Mouse (Mus musculus): ENCODE measurements around the gene Cnnm4. TPM values are rescaled to one million over a fixed set of nuclear protein-coding genes. Genes with fewer than 3 reads are reported as not detected.
A peak's percentile ranks its signal among the peaks of the same experiment; 100 is the strongest.

Cnnm4 gene
- polyA plus RNA-seq, 1 experiment from 2014 or later: 11.4 TPM

DNA sequence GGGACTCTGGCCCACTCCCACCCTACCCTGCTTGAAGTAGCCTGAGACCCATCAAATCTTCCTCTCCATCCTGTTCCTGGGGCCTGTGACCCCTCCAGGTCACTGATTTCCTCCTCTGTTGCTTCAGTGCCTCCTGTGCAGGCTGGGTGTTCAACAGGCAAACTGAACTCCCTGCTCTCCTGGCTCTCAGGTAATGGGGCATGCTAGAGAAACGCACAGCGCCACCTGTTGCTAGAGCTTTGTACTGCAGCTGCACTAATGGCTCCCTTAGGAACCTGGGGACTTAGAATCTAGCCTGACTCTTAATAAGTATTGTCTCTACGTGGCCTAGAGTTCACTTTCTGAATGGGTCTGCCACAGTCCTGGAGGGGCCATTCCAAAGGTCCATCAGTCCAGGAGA is 29.8 kb downstream of the Cnnm4 start:
- Histone ChIP-seq H3K9ac (ENCODE audit: low read depth, low read length) (no peak overlapping the region), H3K27ac (ENCODE audit: low read depth, low read length) (no peak overlapping the region), H3K4me2 (ENCODE audit: low read length) (no peak overlapping the region), H3K4me3 (ENCODE audit: low read length) (no peak overlapping the region), H3K4me1 (ENCODE audit: control insufficient read depth, insufficient read depth, low read depth, low read length) (no peaks in the 10 kb centered on the region), H3K27me3 (replicated peaks; ENCODE audit: control insufficient read depth, insufficient read depth, low read length) (no peaks in the 10 kb centered on the region), H3K36me3 (ENCODE audit: control insufficient read depth, insufficient read depth, low read length) (0 out of 2 replicates have a peak, but pooled peaks cover 2% of the 10 kb centered on the region), H3K9me3 (ENCODE audit: control insufficient read depth, low read length) (no peaks in the 10 kb centered on the region)
- ATAC-seq: peak; percentile 18; the same call in 1 of the 2 replicates
- 7% methylated on average over 3 of the region's 3 CpGs for WGBS

- Histone ChIP-seq H3K4me3 (ENCODE audit: low read length) (no peak overlapping the region), H3K4me1 (ENCODE audit: control insufficient read depth, insufficient read depth, low read depth, low read length) (peaks cover 3% of the 10 kb centered on the region), H3K9ac (ENCODE audit: low read depth, low read length) (no peak overlapping the region), H3K9me3 (ENCODE audit: control insufficient read depth, low read length) (no peaks in the 10 kb centered on the region), H3K27ac (ENCODE audit: low read depth, low read length) (no peak overlapping the region), H3K36me3 (ENCODE audit: control insufficient read depth, insufficient read depth, low read length) (0 out of 2 replicates have a peak, but pooled peaks cover 3% of the 10 kb centered on the region), H3K4me2 (ENCODE audit: low read length) (no peak overlapping the region), H3K27me3 (replicated peaks; ENCODE audit: control insufficient read depth, insufficient read depth, low read length) (no peaks in the 10 kb centered on the region)
- ATAC-seq: no peak
- 81% methylated on average over 5 of the region's 5 CpGs for WGBS
Measured at GRCm38 (mm10) chr1:36508238-36508637, 36.8 kb downstream of the Cnnm4 start.

GRCm38 (mm10) chr1:36511289-36512021 is 40.0 kb downstream of the Cnnm4 start, which contains the start of gene Cnnm3:
TSS of gene Cnnm3 (plus strand) at chr1:36511867.
- H3K9me3 ChIP-seq (ENCODE audit: control insufficient read depth, low read length): no peaks in the 10 kb centered on the region
- H3K4me3 ChIP-seq (ENCODE audit: low read length): peak within 1 kb of the TSS; percentile 84
- 1% methylated on average over 40 of the region's 51 CpGs for WGBS
- peak within 1 kb of the TSS; percentile 88 for H3K9ac ChIP-seq (ENCODE audit: low read depth, low read length)
- H3K27me3 ChIP-seq (replicated peaks; ENCODE audit: control insufficient read depth, insufficient read depth, low read length): no peaks in the 10 kb centered on the region
- H3K4me1 ChIP-seq (ENCODE audit: control insufficient read depth, insufficient read depth, low read depth, low read length): peaks cover 28% of the 10 kb centered on the region
- peak; percentile 98 for ATAC-seq
- H3K27ac ChIP-seq (ENCODE audit: low read depth, low read length): peak within 1 kb of the TSS; percentile 96
- H3K4me2 ChIP-seq (ENCODE audit: low read length): peak within 1 kb of the TSS; percentile 92
- H3K36me3 ChIP-seq (ENCODE audit: control insufficient read depth, insufficient read depth, low read length): peaks cover 3% of the 10 kb centered on the region; the same call in 1 of the 2 replicates

GRCm38 (mm10) chr1:36512089-36512965 is 40.9 kb downstream of the Cnnm4 start:
- no peaks in the 10 kb centered on the region for H3K9me3 ChIP-seq (ENCODE audit: control insufficient read depth, low read length)
- ATAC-seq: peak; percentile 76
- H3K9ac ChIP-seq (ENCODE audit: low read depth, low read length): peak overlapping the region; percentile 88
- H3K27me3 ChIP-seq (replicated peaks; ENCODE audit: control insufficient read depth, insufficient read depth, low read length): no peaks in the 10 kb centered on the region
- peak overlapping the region; percentile 96 for H3K27ac ChIP-seq (ENCODE audit: low read depth, low read length)
- WGBS: 1% methylated on average over 79 of the region's 126 CpGs
- peaks cover 3% of the 10 kb centered on the region; the same call in 1 of the 2 replicates for H3K36me3 ChIP-seq (ENCODE audit: control insufficient read depth, insufficient read depth, low read length)
- peaks cover 28% of the 10 kb centered on the region for H3K4me1 ChIP-seq (ENCODE audit: control insufficient read depth, insufficient read depth, low read depth, low read length)
- H3K4me3 ChIP-seq (ENCODE audit: low read length): peak overlapping the region; percentile 84
- peak overlapping the region; percentile 92 for H3K4me2 ChIP-seq (ENCODE audit: low read length)

- WGBS: 2% methylated on average over 16 of the region's 16 CpGs
- Histone ChIP-seq H3K4me2 (ENCODE audit: low read length) (peak overlapping the region; percentile 92), H3K36me3 (ENCODE audit: control insufficient read depth, insufficient read depth, low read length) (peaks cover 2% of the 10 kb centered on the region; the same call in 1 of the 2 replicates), H3K27me3 (replicated peaks; ENCODE audit: control insufficient read depth, insufficient read depth, low read length) (no peaks in the 10 kb centered on the region), H3K4me3 (ENCODE audit: low read length) (peak overlapping the region; percentile 84), H3K27ac (ENCODE audit: low read depth, low read length) (peak overlapping the region; percentile 96), H3K9ac (ENCODE audit: low read depth, low read length) (peak overlapping the region; percentile 88), H3K4me1 (ENCODE audit: control insufficient read depth, insufficient read depth, low read depth, low read length) (peaks cover 28% of the 10 kb centered on the region), H3K9me3 (ENCODE audit: control insufficient read depth, low read length) (no peaks in the 10 kb centered on the region)
- no peak for ATAC-seq
Measured at GRCm38 (mm10) chr1:36512966-36513280, 41.5 kb downstream of the Cnnm4 start.

DNA sequence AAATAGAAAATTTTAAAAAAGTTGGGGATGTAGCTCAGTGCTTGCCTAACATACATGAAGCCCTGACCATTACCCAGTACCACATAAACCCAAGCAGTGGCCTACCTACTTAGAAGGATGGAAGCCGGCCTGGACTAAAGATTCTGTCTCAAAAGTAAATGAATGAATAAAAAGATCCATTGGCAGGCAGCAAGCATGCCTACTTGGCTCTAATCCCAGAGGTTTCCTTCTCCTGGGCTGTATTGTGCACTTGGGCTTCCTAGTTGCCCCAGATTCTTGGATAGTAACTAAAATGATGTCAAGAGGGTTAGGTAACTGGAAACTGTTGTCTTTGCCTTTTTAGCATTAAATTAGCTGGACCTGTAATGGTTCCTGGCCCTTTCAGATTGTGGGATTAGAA is 41.9 kb downstream of the Cnnm4 start:
- peak overlapping the region; percentile 84 for H3K4me3 ChIP-seq (ENCODE audit: low read length)
- no peaks in the 10 kb centered on the region for H3K9me3 ChIP-seq (ENCODE audit: control insufficient read depth, low read length)
- WGBS: 0% methylated on average over 1 of the region's 1 CpGs
- no peak overlapping the region for H3K27ac ChIP-seq (ENCODE audit: low read depth, low read length)
- H3K9ac ChIP-seq (ENCODE audit: low read depth, low read length): peak overlapping the region; percentile 88; the same call in 1 of the 2 replicates
- ATAC-seq: no peak
- H3K27me3 ChIP-seq (replicated peaks; ENCODE audit: control insufficient read depth, insufficient read depth, low read length): no peaks in the 10 kb centered on the region
- H3K36me3 ChIP-seq (ENCODE audit: control insufficient read depth, insufficient read depth, low read length): peaks cover 2% of the 10 kb centered on the region; the same call in 1 of the 2 replicates
- peak overlapping the region; percentile 92 for H3K4me2 ChIP-seq (ENCODE audit: low read length)
- H3K4me1 ChIP-seq (ENCODE audit: control insufficient read depth, insufficient read depth, low read depth, low read length): peaks cover 28% of the 10 kb centered on the region

DNA sequence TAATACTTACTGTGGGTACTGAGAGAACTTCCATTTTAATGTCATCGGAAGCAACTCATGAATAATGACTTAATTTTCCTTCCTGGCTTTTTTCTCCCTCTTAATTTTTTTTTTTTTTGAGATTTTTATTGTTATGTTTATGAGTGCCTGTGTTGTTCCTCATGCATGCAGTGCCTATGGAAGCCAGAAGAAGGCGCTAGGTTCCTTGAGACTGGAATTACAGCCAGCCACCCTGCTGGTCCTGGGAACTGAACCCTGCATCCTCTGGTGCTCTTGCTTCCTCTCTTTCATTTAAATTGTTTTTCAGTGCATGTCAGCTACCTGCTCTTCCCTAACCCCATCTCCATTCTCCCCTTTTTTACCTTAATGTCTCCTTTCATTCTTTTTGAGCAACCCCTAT is 42.3 kb downstream of the Cnnm4 start:
- WGBS: 33% methylated on average over 2 of the region's 2 CpGs
- Histone ChIP-seq H3K27me3 (replicated peaks; ENCODE audit: control insufficient read depth, insufficient read depth, low read length) (no peaks in the 10 kb centered on the region), H3K4me2 (ENCODE audit: low read length) (peak overlapping the region; percentile 92), H3K27ac (ENCODE audit: low read depth, low read length) (no peak overlapping the region), H3K9ac (ENCODE audit: low read depth, low read length) (no peak overlapping the region), H3K4me1 (ENCODE audit: control insufficient read depth, insufficient read depth, low read depth, low read length) (peaks cover 28% of the 10 kb centered on the region), H3K4me3 (ENCODE audit: low read length) (peak overlapping the region; percentile 84), H3K36me3 (ENCODE audit: control insufficient read depth, insufficient read depth, low read length) (peaks cover 2% of the 10 kb centered on the region; the same call in 1 of the 2 replicates), H3K9me3 (ENCODE audit: control insufficient read depth, low read length) (no peaks in the 10 kb centered on the region)
- no peak for ATAC-seq

DNA sequence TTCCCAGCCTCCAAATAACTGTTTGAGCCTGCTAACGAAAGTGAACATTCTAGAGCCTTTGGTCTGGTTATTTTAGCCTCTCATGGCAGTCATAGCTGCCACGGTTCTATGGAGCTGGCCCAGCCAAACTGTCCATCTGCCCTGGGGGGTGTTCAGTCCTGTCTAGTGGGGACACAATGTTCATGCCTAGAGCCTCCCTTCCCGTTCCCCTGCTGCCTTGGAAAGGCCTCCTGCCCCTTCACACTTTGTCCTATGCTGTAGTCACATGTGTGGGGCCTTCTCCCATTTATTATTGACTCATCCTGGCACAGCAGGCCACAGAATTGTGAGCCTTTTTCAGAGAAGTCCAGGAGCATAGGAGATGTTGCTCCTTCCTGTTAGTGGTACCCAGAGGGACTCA is 46.8 kb downstream of the Cnnm4 start:
- ATAC-seq: no peak
- WGBS: 83% methylated on average over 3 of the region's 3 CpGs
- no peak overlapping the region for H3K9ac ChIP-seq (ENCODE audit: low read depth, low read length)
- no peak overlapping the region for H3K27ac ChIP-seq (ENCODE audit: low read depth, low read length)
- peaks cover 30% of the 10 kb centered on the region for H3K36me3 ChIP-seq (ENCODE audit: control insufficient read depth, insufficient read depth, low read length)
- no peak overlapping the region for H3K4me2 ChIP-seq (ENCODE audit: low read length)
- H3K9me3 ChIP-seq (ENCODE audit: control insufficient read depth, low read length): no peaks in the 10 kb centered on the region
- peaks cover 25% of the 10 kb centered on the region for H3K4me1 ChIP-seq (ENCODE audit: control insufficient read depth, insufficient read depth, low read depth, low read length)
- no peaks in the 10 kb centered on the region for H3K27me3 ChIP-seq (replicated peaks; ENCODE audit: control insufficient read depth, insufficient read depth, low read length)
- no peak overlapping the region for H3K4me3 ChIP-seq (ENCODE audit: low read length)

GRCm38 (mm10) chr1:36519626-36520025 is 48.2 kb downstream of the Cnnm4 start:
- Histone ChIP-seq H3K4me2 (ENCODE audit: low read length) (no peak overlapping the region), H3K9me3 (ENCODE audit: control insufficient read depth, low read length) (no peaks in the 10 kb centered on the region), H3K4me3 (ENCODE audit: low read length) (no peak overlapping the region), H3K27ac (ENCODE audit: low read depth, low read length) (no peak overlapping the region), H3K9ac (ENCODE audit: low read depth, low read length) (no peak overlapping the region), H3K36me3 (ENCODE audit: control insufficient read depth, insufficient read depth, low read length) (peaks cover 37% of the 10 kb centered on the region), H3K4me1 (ENCODE audit: control insufficient read depth, insufficient read depth, low read depth, low read length) (peaks cover 12% of the 10 kb centered on the region), H3K27me3 (replicated peaks; ENCODE audit: control insufficient read depth, insufficient read depth, low read length) (no peaks in the 10 kb centered on the region)
- 86% methylated on average over 11 of the region's 11 CpGs for WGBS
- ATAC-seq: no peak

Data from hindbrain, embryonic 16.5 days (tissue).